Comparison of ENCODE assay signal across 20 mouse cellular contexts in genomic region chr5:121053886-121054285, GRCm38 (mm10). TPM values are rescaled to one million over a fixed set of nuclear protein-coding genes. Genes with fewer than 3 reads are reported as not detected.
"Had no signal": no experiment of that assay in that cellular context is flagged by ENCODE, and none has a peak within 500 bp of the region (broad histone marks: within the 10 kb centered on the region; RNA-seq: fewer than 3 reads in every experiment).

No protein-coding gene starts in this region.

- H3K4me3 ChIP-seq: midbrain, embryonic 10.5 days; midbrain, embryonic 12.5 days; myocyte; neural tube, embryonic 13.5 days; neural tube, embryonic 15.5 days; stomach, embryonic 15.5 days had no signal

- H3K36me3 ChIP-seq: midbrain, embryonic 10.5 days; midbrain, embryonic 12.5 days; neural tube, embryonic 13.5 days; neural tube, embryonic 15.5 days; stomach, embryonic 15.5 days had no signal

- H3K9me3 ChIP-seq: midbrain, embryonic 10.5 days; midbrain, embryonic 12.5 days; neural tube, embryonic 13.5 days; neural tube, embryonic 15.5 days; stomach, embryonic 15.5 days had no signal

- H3K27ac ChIP-seq: midbrain, embryonic 10.5 days; midbrain, embryonic 12.5 days; neural tube, embryonic 13.5 days; neural tube, embryonic 15.5 days; stomach, embryonic 15.5 days; stomach, postnatal 0 days had no signal

- H3K9ac ChIP-seq: lung, embryonic 14.5 days; midbrain, embryonic 12.5 days; neural tube, embryonic 13.5 days; neural tube, embryonic 15.5 days; stomach, embryonic 15.5 days had no signal

- H3K4me1 ChIP-seq: midbrain, embryonic 10.5 days; midbrain, embryonic 12.5 days; neural tube, embryonic 13.5 days; neural tube, embryonic 15.5 days; stomach, embryonic 15.5 days had no signal

- ATAC-seq: midbrain, embryonic 16.5 days had no signal

- H3K27me3 ChIP-seq: midbrain, embryonic 12.5 days; neural tube, embryonic 13.5 days; neural tube, embryonic 15.5 days; stomach, embryonic 15.5 days had no signal

- DNase-seq: lung, adult 18-20 months; lung, embryonic 14.5 days; lung, postnatal 10 days; lung, postnatal 4 days; midbrain, embryonic 14.5 days; retina, postnatal 1 day; right cerebral cortex, postnatal 14 days; thymus, adult 18-20 months; thymus, postnatal 14 days; thymus, postnatal 4 days had no signal

- H3K4me2 ChIP-seq: lung, embryonic 14.5 days; midbrain, embryonic 12.5 days; neural tube, embryonic 13.5 days; neural tube, embryonic 15.5 days; stomach, embryonic 15.5 days had no signal

RNA-seq across cellular contexts. Expression of gene Rph3a, which starts 44.0 kb away (rescaled TPM):
- total RNA-seq: megakaryocyte-erythroid progenitor cell, adult 5-6 weeks had no signal
- polyA plus RNA-seq: liver, embryonic 16.5 days; lung, embryonic 14.5 days had no signal
